Mouse (Mus musculus): ENCODE data around the gene Exosc1. TPM values are rescaled to one million over a fixed set of nuclear protein-coding genes. Genes with fewer than 3 reads are reported as not detected.

Exosc1 gene
- polyA plus RNA-seq, 1 experiment from 2014 or later: 65.8 TPM

GRCm38 (mm10) chr19:41911178-41912073 lies 21.8 kb downstream of the Exosc1 start, which contains the start of gene Pgam1:
Gene Pgam1 (plus strand): TSS chr19:41911923.
- Histone ChIP-seq H3K27me3 (no peaks in the 10 kb centered on the region), H3K9ac (peak within 1 kb of the TSS; percentile 90), H3K4me1 (replicated peaks) (peaks cover 22% of the 10 kb centered on the region), H3K9me3 (no peaks in the 10 kb centered on the region), H3K4me2 (peak within 1 kb of the TSS; percentile 92), H3K27ac (peak within 1 kb of the TSS; percentile 89), H3K36me3 (peaks cover 9% of the 10 kb centered on the region), H3K4me3 (peak within 1 kb of the TSS; percentile 86)
- WGBS: 6% methylated on average over 48 of the region's 54 CpGs
- peak; percentile 94 for ATAC-seq (ENCODE audit: low FRiP score)

- 89% methylated on average over 2 of the region's 2 CpGs for WGBS
- Histone ChIP-seq H3K4me3 (no peak overlapping the region), H3K27ac (no peak overlapping the region), H3K9ac (no peak overlapping the region), H3K4me1 (replicated peaks) (peaks cover 22% of the 10 kb centered on the region), H3K4me2 (no peak overlapping the region), H3K9me3 (no peaks in the 10 kb centered on the region), H3K36me3 (0 out of 2 replicates have a peak, but pooled peaks cover 2% of the 10 kb centered on the region), H3K27me3 (no peaks in the 10 kb centered on the region)
- ATAC-seq (ENCODE audit: low FRiP score): no peak
Observed at GRCm38 (mm10) chr19:41910396-41910795, 22.8 kb downstream of the Exosc1 start.

- Histone ChIP-seq H3K9ac (no peak overlapping the region), H3K4me3 (no peak overlapping the region), H3K4me2 (no peak overlapping the region), H3K9me3 (no peaks in the 10 kb centered on the region), H3K36me3 (no peaks in the 10 kb centered on the region), H3K27me3 (no peaks in the 10 kb centered on the region), H3K27ac (no peak overlapping the region), H3K4me1 (replicated peaks) (peaks cover 13% of the 10 kb centered on the region)
- 87% methylated on average over 3 of the region's 3 CpGs for WGBS
- no peak for ATAC-seq (ENCODE audit: low FRiP score)
Observed at GRCm38 (mm10) chr19:41908736-41909135, 24.5 kb downstream of the Exosc1 start.

- Histone ChIP-seq H3K4me1 (replicated peaks) (no peaks in the 10 kb centered on the region), H3K27ac (no peak overlapping the region), H3K27me3 (no peaks in the 10 kb centered on the region), H3K4me2 (no peak overlapping the region), H3K9me3 (no peaks in the 10 kb centered on the region), H3K36me3 (no peaks in the 10 kb centered on the region), H3K9ac (no peak overlapping the region), H3K4me3 (no peak overlapping the region)
- no peak for ATAC-seq (ENCODE audit: low FRiP score)
- WGBS: 51% methylated on average over 8 of the region's 8 CpGs
Observed at GRCm38 (mm10) chr19:41907079-41907760, 26.0 kb downstream of the Exosc1 start.

- Histone ChIP-seq H3K36me3 (no peaks in the 10 kb centered on the region), H3K9ac (no peak overlapping the region), H3K27me3 (no peaks in the 10 kb centered on the region), H3K9me3 (no peaks in the 10 kb centered on the region), H3K4me1 (replicated peaks) (no peaks in the 10 kb centered on the region), H3K4me2 (no peak overlapping the region), H3K27ac (no peak overlapping the region), H3K4me3 (no peak overlapping the region)
- ATAC-seq (ENCODE audit: low FRiP score): no peak
- WGBS: 75% methylated on average over 6 of the region's 6 CpGs
Observed at GRCm38 (mm10) chr19:41906311-41907078, 26.7 kb downstream of the Exosc1 start.

- H3K36me3 ChIP-seq: no peaks in the 10 kb centered on the region
- WGBS: 86% methylated on average over 2 of the region's 2 CpGs
- H3K9me3 ChIP-seq: no peaks in the 10 kb centered on the region
- H3K4me1 ChIP-seq (replicated peaks): no peaks in the 10 kb centered on the region
- H3K9ac ChIP-seq: no peak overlapping the region
- H3K4me2 ChIP-seq: no peak overlapping the region
- H3K4me3 ChIP-seq: no peak overlapping the region
- no peaks in the 10 kb centered on the region for H3K27me3 ChIP-seq
- ATAC-seq (ENCODE audit: low FRiP score): no peak
- no peak overlapping the region for H3K27ac ChIP-seq
Observed at GRCm38 (mm10) chr19:41905246-41905645, 28.0 kb downstream of the Exosc1 start.

GRCm38 (mm10) chr19:41902848-41903593 lies 30.2 kb downstream of the Exosc1 start:
- WGBS: 91% methylated on average over 10 of the region's 10 CpGs
- H3K27me3 ChIP-seq: no peaks in the 10 kb centered on the region
- H3K4me2 ChIP-seq: no peak overlapping the region
- no peak for ATAC-seq (ENCODE audit: low FRiP score)
- no peaks in the 10 kb centered on the region for H3K36me3 ChIP-seq
- H3K27ac ChIP-seq: no peak overlapping the region
- no peak overlapping the region for H3K4me3 ChIP-seq
- no peaks in the 10 kb centered on the region for H3K9me3 ChIP-seq
- H3K9ac ChIP-seq: no peak overlapping the region
- H3K4me1 ChIP-seq (replicated peaks): no peaks in the 10 kb centered on the region

- WGBS: 64% methylated on average over 2 of the region's 2 CpGs
- H3K27ac ChIP-seq: no peak overlapping the region
- H3K36me3 ChIP-seq: no peaks in the 10 kb centered on the region
- no peak for ATAC-seq (ENCODE audit: low FRiP score)
- no peaks in the 10 kb centered on the region; the same call in 1 of the 2 replicates for H3K4me1 ChIP-seq (replicated peaks)
- no peak overlapping the region for H3K4me2 ChIP-seq
- H3K27me3 ChIP-seq: no peaks in the 10 kb centered on the region
- H3K9me3 ChIP-seq: no peaks in the 10 kb centered on the region
- no peak overlapping the region for H3K4me3 ChIP-seq
- H3K9ac ChIP-seq: no peak overlapping the region
Observed at GRCm38 (mm10) chr19:41901696-41902095, 31.5 kb downstream of the Exosc1 start.

- H3K27ac ChIP-seq: no peak overlapping the region
- peaks cover 4% of the 10 kb centered on the region for H3K4me1 ChIP-seq (replicated peaks)
- H3K4me2 ChIP-seq: no peak overlapping the region
- 87% methylated on average over 8 of the region's 8 CpGs for WGBS
- no peak for ATAC-seq (ENCODE audit: low FRiP score)
- no peaks in the 10 kb centered on the region for H3K36me3 ChIP-seq
- no peaks in the 10 kb centered on the region for H3K9me3 ChIP-seq
- no peak overlapping the region for H3K4me3 ChIP-seq
- H3K27me3 ChIP-seq: no peaks in the 10 kb centered on the region
- no peak overlapping the region for H3K9ac ChIP-seq
Observed at GRCm38 (mm10) chr19:41900495-41901090, 32.6 kb downstream of the Exosc1 start.

- H3K27ac ChIP-seq: no peak overlapping the region
- H3K9ac ChIP-seq: no peak overlapping the region
- no peaks in the 10 kb centered on the region for H3K36me3 ChIP-seq
- WGBS: 47% methylated on average over 4 of the region's 4 CpGs
- H3K4me1 ChIP-seq (replicated peaks): peaks cover 16% of the 10 kb centered on the region
- no peaks in the 10 kb centered on the region for H3K9me3 ChIP-seq
- H3K27me3 ChIP-seq: no peaks in the 10 kb centered on the region
- no peak overlapping the region for H3K4me3 ChIP-seq
- ATAC-seq (ENCODE audit: low FRiP score): no peak
- no peak overlapping the region for H3K4me2 ChIP-seq
Observed at GRCm38 (mm10) chr19:41898860-41899259, 34.4 kb downstream of the Exosc1 start.

- Histone ChIP-seq H3K4me3 (peak overlapping the region; percentile 84), H3K9me3 (no peaks in the 10 kb centered on the region), H3K27ac (no peak overlapping the region), H3K9ac (peak overlapping the region; percentile 78), H3K4me1 (replicated peaks) (peaks cover 16% of the 10 kb centered on the region), H3K36me3 (peaks cover 7% of the 10 kb centered on the region), H3K27me3 (no peaks in the 10 kb centered on the region), H3K4me2 (peak overlapping the region; percentile 96)
- peak; percentile 58; the same call in 1 of the 2 replicates for ATAC-seq (ENCODE audit: low FRiP score)
- 14% methylated on average over 18 of the region's 18 CpGs for WGBS
Observed at GRCm38 (mm10) chr19:41896319-41896711, 36.9 kb downstream of the Exosc1 start.
